Mouse (Mus musculus) erythroblast, embryonic 14.5 days (primary cell): Measurements from ENCODE around the gene Ptpn13.

Source experiments
- GATA1 ChIP-seq: IDR thresholded peaks from 2 replicates; pipeline ENCODE4 v1.6.1; 2012; ENCODE audit warnings: low read length, inconsistent platforms, mixed read lengths
- TAL1 ChIP-seq: IDR thresholded peaks from 3 replicates; pipeline ENCODE4 v1.6.1; 2012; ENCODE audit warnings: low read length, inconsistent platforms, mixed read lengths

- no peak for TF ChIP-seq GATA1
- TF ChIP-seq TAL1 = no peak
These were observed 72.1 kb downstream of the Ptpn13 start for GRCm38 (mm10) chr5:103497061-103497460.
